Mouse (Mus musculus) heart, postnatal 0 days (tissue): ENCODE data around the gene Alpi.

Source experiments
- CTCF ChIP-seq: IDR thresholded peaks from 2 replicates; pipeline ENCODE4 v1.5.1; 2016; ENCODE audit warnings: antibody characterized with exemption, control low read depth, low read depth
- EP300 ChIP-seq: IDR thresholded peaks from 2 replicates; pipeline ENCODE4 v1.6.1; 2016; ENCODE audit warnings: antibody characterized with exemption, low read depth

DNA sequence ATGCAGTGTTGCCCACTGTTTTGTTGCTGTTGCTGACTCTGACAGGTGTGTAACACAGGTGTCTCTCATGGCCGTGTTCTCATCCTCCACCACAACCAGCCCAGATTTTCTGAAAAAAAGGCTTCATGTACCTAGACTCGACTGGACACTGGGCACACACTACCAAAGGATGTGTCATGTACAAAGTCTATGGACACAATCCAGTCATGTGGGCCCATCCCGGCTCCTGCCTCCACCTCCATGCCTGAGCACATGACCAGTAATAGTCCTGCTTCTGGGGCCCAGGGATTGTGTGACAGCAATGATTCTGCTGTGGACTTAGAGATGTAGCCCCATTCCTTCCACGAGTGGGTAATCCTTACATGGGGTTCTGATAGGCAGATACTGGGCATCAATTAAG lies 7.2 kb upstream of the Alpi start:
- TF ChIP-seq CTCF (no peak), EP300 (no peak)
